Mouse (Mus musculus) spleen, postnatal 4 days (tissue): Measurements from ENCODE around the gene Fnbp1l.

Experiments used
- DNase-seq, 2 experiments: peaks; one replicate each; pipeline ENCODE4 v3.0.0; 2022; ENCODE audit warnings: low spot score in 2 of 2

Fnbp1l gene

DNA sequence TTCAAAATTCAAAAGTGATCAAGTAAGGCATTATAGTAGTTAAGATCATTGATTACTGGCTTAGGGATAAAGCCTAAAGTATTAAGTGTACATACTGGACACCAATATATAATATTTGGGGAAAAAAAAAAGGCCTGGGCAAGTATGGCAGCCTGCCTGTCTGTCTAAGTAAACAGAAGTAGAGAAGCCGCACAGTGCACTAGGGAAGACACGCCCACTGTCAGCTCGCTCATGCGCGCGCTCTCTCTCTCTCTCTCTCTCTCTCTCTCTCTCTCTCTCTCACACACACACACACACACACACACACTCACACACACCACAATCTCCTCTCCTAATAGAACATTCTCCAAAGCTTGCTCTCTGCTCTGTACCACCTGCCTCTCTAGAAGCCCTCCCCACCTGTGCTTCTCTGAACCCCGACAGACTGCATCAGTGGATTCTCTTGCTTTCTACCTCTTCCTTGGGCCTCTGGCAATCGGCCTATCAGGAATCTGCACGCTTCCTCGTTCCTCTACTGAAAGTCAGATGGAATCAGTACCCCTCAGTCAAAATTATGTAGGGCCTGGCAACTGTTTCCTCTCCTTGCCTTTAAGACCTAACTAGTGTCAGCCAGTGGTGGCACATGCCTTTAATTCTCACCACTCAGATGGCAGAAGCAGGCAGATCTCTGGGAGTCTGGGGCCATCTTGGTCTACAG is 13.3 kb downstream of the Fnbp1l start:
- DNase-seq: no peak

DNA sequence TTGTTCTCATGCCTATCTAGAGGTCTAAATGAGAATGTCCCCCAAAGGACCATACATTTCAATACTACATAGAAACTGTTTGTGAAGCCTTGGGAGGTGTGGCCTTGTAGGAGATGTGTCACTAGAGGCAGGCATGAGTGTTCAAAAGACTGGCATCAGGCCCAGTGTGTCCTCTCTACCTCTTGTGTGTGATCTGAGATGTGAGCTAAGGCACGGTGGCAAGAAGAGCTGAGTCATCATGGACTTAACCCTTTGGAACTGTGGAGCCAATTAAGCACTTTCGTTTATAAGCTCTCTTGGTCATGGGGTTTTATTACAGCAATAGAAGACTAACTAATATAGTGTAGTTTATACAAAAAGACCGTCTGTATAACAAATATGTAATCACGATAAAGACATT is 16.3 kb downstream of the Fnbp1l start:
- no peak for DNase-seq

DNA sequence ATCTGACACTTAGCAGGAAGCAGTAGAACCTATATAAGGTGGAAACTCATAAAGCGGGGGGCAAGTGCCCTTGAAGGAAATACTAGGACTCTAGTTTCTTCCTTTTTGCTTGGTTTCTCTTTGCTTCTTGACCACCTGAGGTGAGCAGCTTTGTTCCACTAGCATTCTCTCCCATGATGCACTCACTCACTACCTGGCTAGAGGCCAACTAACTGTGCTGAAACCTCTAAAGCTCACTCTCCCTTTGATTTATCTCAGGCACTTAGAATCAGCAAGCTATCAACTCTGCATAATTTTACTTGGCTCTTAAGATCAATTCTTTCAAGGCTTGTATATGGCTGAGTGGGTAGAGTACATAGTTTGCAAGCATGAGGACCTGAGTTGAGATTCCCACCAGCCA is 17.1 kb downstream of the Fnbp1l start:
- DNase-seq: no peak

- DNase-seq: no peak
Measured at GRCm38 (mm10) chr3:122599291-122599690, 20.2 kb downstream of the Fnbp1l start.

- no peak for DNase-seq
Measured at GRCm38 (mm10) chr3:122590804-122591203, 28.7 kb downstream of the Fnbp1l start.

DNA sequence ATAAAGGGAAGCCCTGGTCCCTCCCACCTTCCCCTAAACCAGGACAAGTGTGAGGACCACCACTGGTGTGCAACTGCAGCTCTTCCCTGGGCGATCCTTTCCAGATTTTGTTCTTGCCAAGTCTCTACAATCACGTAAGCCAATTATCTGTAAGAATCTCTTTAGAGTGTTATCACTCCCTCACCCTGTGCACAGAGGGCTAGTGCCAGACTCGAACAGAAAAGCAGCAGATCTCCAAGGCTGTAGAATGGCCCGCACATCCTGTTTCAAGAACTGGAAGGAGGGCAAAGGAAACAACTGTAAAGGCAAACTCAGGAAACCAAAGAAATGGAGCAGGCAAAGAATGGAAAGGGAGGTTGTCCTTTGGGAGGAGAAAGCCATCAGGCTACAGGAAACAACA is 29.2 kb downstream of the Fnbp1l start:
- no peak for DNase-seq

- no peak for DNase-seq
Measured at GRCm38 (mm10) chr3:122586918-122587641, 32.4 kb downstream of the Fnbp1l start.

GRCm38 (mm10) chr3:122577360-122577759 is 42.2 kb downstream of the Fnbp1l start:
- no peak for DNase-seq

DNA sequence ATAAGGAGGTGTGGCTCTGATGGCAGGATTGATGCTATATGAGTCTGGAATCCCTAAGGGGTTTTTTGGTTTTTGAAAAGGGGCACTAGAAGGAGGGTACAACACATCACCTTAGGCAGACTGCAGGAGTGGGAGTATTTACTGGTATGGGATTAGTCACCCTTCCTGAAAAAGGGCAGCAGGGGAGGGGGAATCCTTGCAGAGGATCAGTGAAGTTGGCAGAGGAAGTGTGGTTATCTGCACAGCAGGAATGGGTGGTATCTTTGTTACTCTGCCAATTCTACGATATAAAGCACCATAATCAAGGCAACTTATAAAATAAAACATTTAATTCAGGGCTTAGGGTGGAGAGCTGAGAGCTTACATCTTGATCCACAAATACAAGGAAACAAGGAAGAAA is 44.6 kb downstream of the Fnbp1l start:
- no peak for DNase-seq

DNA sequence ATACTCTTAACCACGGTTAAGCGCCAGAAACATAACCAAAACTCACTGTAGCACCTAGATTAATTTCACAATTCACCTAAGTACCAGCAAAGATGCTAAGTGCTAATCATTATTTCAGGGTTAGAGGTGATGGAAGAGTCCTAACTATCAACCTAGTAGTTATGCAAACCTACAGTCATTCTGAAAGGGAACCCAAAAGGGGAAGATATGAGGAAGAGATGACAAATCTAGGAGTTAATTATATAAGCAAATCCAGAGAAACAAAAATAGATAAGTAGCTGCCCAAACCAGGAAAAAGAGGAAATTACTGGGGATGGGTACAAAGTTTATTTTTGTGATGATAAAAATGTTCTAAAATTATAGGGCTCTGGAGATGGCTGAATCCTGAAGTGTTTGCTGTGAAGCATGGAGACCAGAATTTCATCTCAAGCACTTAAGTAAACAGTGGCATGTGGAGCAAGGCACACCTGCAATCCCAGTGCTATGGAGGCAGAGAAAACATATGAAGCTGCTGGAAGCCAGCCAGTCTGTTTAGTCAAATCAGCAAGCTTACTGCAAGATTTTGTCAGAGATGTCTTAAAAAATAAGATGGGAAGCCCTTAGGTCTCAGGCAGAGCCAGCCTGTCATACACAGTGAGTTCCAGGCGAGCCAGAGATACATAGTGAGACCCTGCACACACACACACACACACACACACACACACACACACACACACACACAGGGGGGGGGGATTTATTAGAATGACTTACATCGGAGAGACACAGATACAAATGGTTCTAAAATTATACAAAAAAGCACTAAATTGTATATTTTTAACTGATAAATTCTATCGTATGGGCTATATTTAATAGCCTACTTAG is 45.9 kb downstream of the Fnbp1l start:
- DNase-seq: no peak

GRCm38 (mm10) chr3:122566549-122566948 is 53.0 kb downstream of the Fnbp1l start:
- no peak for DNase-seq

DNA sequence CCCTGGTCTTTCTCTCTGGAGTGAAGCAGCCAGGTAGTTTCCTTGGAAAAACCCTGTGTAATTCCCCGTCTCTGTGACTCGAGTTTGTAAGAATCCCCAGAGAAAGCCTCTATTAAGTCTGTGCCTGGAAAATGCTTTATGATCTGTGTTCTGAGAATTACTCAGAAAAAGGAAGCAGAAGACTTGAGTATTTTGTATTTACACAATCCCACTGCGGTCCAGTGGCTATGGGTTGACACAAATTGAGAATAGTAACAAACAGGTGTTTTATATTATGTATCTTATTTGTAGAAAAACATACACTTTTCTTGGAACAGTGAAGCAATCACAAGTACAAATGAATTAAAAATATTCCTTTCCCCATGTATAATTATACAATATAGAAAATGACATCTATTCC is 53.4 kb downstream of the Fnbp1l start:
- no peak for DNase-seq

- no peak for DNase-seq
Measured at GRCm38 (mm10) chr3:122565285-122565684, 54.2 kb downstream of the Fnbp1l start.

DNA sequence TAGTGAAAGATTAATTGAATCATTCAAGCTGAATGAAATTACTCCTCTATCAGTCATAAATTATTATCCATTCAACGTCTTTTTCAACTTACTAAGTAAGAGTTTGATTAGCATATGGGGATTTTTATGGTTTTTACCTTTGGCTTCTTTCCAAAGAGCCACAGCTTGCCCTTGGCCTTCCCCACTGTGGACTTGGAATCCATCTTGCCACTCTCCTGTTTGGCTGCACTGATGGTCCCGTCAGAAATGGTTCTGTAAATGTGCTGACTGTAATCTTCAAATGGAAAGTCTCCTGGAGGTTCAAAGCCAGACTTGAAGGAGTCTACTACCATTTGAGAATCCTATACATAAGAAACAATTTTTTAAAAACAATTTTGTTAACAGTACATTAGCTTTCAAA is 61.7 kb downstream of the Fnbp1l start:
- no peak for DNase-seq

- no peak for DNase-seq
Measured at GRCm38 (mm10) chr3:122551174-122551573, 68.3 kb downstream of the Fnbp1l start.

- no peak for DNase-seq
Measured at GRCm38 (mm10) chr3:122547469-122547868, 72.0 kb downstream of the Fnbp1l start.

GRCm38 (mm10) chr3:122545346-122545745 is 74.2 kb downstream of the Fnbp1l start:
- no peak for DNase-seq

DNA sequence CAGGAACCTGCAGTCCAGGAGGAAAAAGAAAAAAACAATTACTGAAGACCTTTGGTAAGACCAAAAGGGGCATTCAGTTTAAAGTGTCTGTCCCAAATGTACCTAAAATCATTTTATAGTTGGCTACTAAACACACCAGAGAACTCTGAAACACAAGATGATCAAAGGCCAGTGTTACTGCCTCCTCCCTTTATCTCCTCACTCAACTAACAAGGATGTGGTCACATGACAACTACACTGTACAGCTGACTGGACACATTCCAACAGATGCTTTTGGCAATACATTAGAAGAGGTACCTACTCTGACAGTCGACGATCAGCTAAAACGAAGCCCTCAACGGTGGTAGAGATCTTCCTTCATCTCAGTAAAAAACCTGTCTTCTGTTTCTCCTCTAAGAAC is 78.6 kb downstream of the Fnbp1l start:
- no peak for DNase-seq

- DNase-seq: no peak
Measured at GRCm38 (mm10) chr3:122539961-122540690, 79.4 kb downstream of the Fnbp1l start.

DNA sequence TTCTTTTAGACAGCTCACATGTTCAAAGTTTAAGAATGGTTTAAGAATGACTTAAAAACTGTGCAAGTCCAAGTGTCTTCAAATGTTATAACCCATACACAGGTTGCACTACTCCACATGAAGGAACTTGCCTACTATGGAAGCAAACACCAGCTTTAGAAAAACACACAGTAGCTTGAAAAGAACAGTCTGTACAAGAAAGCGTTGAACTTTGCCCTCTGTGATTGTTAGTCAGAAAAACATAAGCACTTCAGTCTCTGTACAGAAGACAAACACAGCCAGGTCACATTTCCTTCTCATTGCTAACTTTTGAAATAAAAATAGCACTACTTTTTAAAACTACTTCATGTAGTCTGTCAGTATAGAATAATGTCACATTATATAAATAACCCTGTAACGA is 80.7 kb downstream of the Fnbp1l start:
- no peak for DNase-seq

DNA sequence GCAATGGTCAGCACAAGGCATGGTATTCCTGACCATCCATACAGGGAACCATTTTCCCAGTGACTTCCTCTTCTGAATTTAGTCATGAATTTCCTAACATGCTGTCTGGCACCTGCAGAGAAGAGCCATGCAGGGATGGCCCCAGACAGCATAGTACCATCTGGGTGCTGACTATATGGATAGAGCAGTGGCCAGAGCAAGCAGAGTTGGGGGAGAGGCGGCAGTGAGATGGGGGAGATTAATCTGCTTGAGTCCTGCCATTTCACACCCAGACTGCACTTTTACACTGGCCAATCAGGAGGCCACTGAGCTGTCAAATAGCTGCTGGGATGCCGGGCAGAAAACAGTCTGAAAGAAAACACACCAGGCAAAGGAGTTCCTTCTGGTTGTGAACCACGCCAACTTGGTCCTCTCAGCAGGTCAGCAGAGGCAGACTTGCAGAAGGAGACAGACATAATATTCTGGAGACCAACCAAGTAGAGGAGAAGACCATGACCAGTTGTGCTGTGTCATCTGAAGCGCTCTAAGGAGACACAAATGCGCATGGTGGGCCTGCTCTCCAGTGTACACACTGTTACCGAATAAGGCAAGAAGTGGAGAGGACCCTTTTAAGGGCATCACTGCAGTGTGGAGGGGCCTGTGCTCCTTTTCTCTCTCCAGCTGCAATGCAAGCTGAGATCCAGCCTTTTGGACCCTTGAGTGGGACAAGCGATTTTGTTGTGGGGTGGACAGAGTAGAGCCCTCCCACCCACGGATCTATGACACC is 83.4 kb downstream of the Fnbp1l start:
- no peak for DNase-seq
